Mouse (Mus musculus): ENCODE results near the gene Srebf2.
"Not testable (repeated sequence)": the region's sequence is repeated elsewhere in the genome, so short reads cannot be mapped to it uniquely, and the experiment has no call there.

The Srebf2 gene

GRCm38 (mm10) chr15:82224602-82225215, 77.7 kb downstream of the Srebf2 start:
- DNase-seq (ENCODE audit: low spot score), result no peak

- no peak for DNase-seq (ENCODE audit: low spot score)
Observed at GRCm38 (mm10) chr15:82225769-82226168, 78.8 kb downstream of the Srebf2 start.

- no peak for DNase-seq (ENCODE audit: low spot score)
Observed at GRCm38 (mm10) chr15:82229542-82230045, 82.6 kb downstream of the Srebf2 start.

GRCm38 (mm10) chr15:82230098-82230611, 83.2 kb downstream of the Srebf2 start:
- DNase-seq (ENCODE audit: low spot score), result no peak

- DNase-seq (ENCODE audit: low spot score), result no peak
Observed at GRCm38 (mm10) chr15:82231100-82231499, 84.1 kb downstream of the Srebf2 start.

- no peak for DNase-seq (ENCODE audit: low spot score)
Observed at GRCm38 (mm10) chr15:82231591-82232378, 84.8 kb downstream of the Srebf2 start.

GRCm38 (mm10) chr15:82232651-82233050, 85.7 kb downstream of the Srebf2 start:
- no peak for DNase-seq (ENCODE audit: low spot score)

GRCm38 (mm10) chr15:82235661-82236060, 88.7 kb downstream of the Srebf2 start:
- DNase-seq (ENCODE audit: low spot score), result no peak

- peak; percentile 69 for DNase-seq (ENCODE audit: low spot score)
Observed at GRCm38 (mm10) chr15:82236565-82236964, 89.6 kb downstream of the Srebf2 start.

- DNase-seq (ENCODE audit: low spot score), result no peak
Observed at GRCm38 (mm10) chr15:82243311-82243710, 96.3 kb downstream of the Srebf2 start.

- DNase-seq (ENCODE audit: low spot score), result no peak
Observed at GRCm38 (mm10) chr15:82243742-82244114, 96.7 kb downstream of the Srebf2 start.

GRCm38 (mm10) chr15:82244115-82244804, 97.3 kb downstream of the Srebf2 start, which contains the start of gene Cenpm:
TSS of gene Cenpm (minus strand) at chr15:82244748.
- DNase-seq (ENCODE audit: low spot score), result peak; percentile 83

GRCm38 (mm10) chr15:82244805-82245161, 97.8 kb downstream of the Srebf2 start:
- not testable (repeated sequence) for DNase-seq (ENCODE audit: low spot score)

GRCm38 (mm10) chr15:82247131-82247776, 100.3 kb downstream of the Srebf2 start:
- DNase-seq (ENCODE audit: low spot score), result no peak

GRCm38 (mm10) chr15:82251579-82251978, 104.6 kb downstream of the Srebf2 start:
- DNase-seq (ENCODE audit: low spot score), result no peak

- no peak for DNase-seq (ENCODE audit: low spot score)
Observed at GRCm38 (mm10) chr15:82252097-82252496, 105.1 kb downstream of the Srebf2 start, which contains the start of gene 1500009C09Rik. TSS of gene 1500009C09Rik (plus strand) at chr15:82252397.
